Comparison of ENCODE assay signal across 10 mouse cellular contexts in the genomic region with DNA sequence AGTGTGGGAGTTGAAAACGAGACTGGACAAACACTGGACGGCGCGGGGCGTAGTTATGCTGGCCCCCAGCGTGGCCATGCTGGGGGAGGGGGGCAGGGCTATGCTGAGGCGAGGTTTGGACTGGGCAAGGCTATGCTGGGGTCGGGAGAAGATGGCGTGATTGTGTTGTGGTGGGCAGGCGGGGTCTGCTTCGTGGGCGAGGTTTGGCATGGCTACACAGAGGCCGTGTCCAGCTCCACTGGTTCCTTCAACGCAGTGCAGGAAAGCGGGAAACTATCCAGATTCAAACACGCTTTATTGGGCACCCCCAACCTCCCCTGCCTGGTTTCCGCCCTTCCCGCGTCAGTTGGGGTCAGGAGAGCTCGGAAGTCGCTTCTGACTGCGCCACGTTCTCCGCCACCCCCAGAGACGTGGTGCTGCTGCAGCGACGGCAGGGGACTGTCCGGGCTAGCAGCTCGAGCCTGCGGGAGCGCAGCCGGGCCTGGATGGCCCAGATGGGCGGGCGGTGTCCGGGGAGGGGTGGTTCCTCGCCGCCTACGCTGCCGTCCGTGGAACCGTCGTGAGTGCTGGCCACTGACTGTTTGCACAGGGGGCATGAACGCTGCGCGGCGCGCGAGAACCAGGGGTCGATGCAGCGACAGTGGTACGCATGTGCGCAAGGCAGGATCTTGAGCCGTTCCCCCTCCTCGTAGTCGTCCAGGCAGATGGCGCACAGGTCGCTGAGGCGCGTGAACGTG. TPM values are rescaled to one million over a fixed set of nuclear protein-coding genes. Genes with fewer than 3 reads are reported as not detected.
DNase-seq lines count a peak whose midpoint lies in the region; ATAC-seq and TF ChIP-seq lines count a peak whose summit lies in the region.
"Had no signal": no experiment of that assay in that cellular context is flagged by ENCODE, and none has a peak within 500 bp of the region (broad histone marks: within the 10 kb centered on the region; RNA-seq: fewer than 3 reads in every experiment).

No protein-coding gene starts in this region.

- DNase-seq in kidney, adult 8-10 months, result no peak
- peak; percentile 56 for DNase-seq in cerebellum, adult 9-11 months
- DNase-seq in hindbrain, embryonic 11.5 days (ENCODE audit: low spot score), result peak; percentile 51
- peak; percentile 49 for DNase-seq in midbrain, postnatal 0 days (ENCODE audit: low spot score)
- DNase-seq in urinary bladder, adult 2 months (ENCODE audit: low spot score), result no peak
- DNase-seq in spleen, postnatal 14 days (ENCODE audit: low spot score in 2 of 2), result no peak

- H3K4me3 ChIP-seq in kidney, embryonic 16.5 days (ENCODE audit: low read length), result peak overlapping the region; percentile 34
- peak overlapping the region; percentile 19 for H3K4me3 ChIP-seq in hindbrain, embryonic 11.5 days (ENCODE audit: low read depth, low read length)
- peak overlapping the region; percentile 24; the same call in 1 of the 2 replicates for H3K4me3 ChIP-seq in midbrain, postnatal 0 days (ENCODE audit: low read depth, low read length)

- H3K9ac ChIP-seq in kidney, embryonic 16.5 days (replicated peaks; ENCODE audit: low read length), result peak overlapping the region; percentile 33
- no peak overlapping the region; the same call in 1 of the 2 replicates for H3K9ac ChIP-seq in hindbrain, embryonic 11.5 days (ENCODE audit: low read depth, low read length)
- H3K9ac ChIP-seq in midbrain, postnatal 0 days (replicated peaks; ENCODE audit: low read length, poor library complexity, severe bottlenecking), result no peak overlapping the region

- H3K4me1 ChIP-seq in kidney, embryonic 16.5 days (ENCODE audit: insufficient read depth, low read length), result peaks cover 35% of the 10 kb centered on the region
- peaks cover 8% of the 10 kb centered on the region for H3K4me1 ChIP-seq in hindbrain, embryonic 11.5 days (replicated peaks; ENCODE audit: control insufficient read depth, insufficient read depth, low read length)
- H3K4me1 ChIP-seq in midbrain, postnatal 0 days (ENCODE audit: insufficient read depth, low read length), result peaks cover 6% of the 10 kb centered on the region; the same call in 1 of the 2 replicates

- peaks cover 43% of the 10 kb centered on the region for H3K27me3 ChIP-seq in kidney, embryonic 16.5 days (ENCODE audit: insufficient read depth, low read length)
- peaks cover 39% of the 10 kb centered on the region for H3K27me3 ChIP-seq in hindbrain, embryonic 11.5 days (ENCODE audit: control insufficient read depth, insufficient read depth, low read length)
- peaks cover 23% of the 10 kb centered on the region for H3K27me3 ChIP-seq in midbrain, postnatal 0 days (ENCODE audit: insufficient read depth, low read length)

- 3% methylated on average over 58 of the region's 60 CpGs for WGBS in kidney, embryonic 16.5 days
- 5% methylated on average over 57 of the region's 60 CpGs for WGBS in hindbrain, embryonic 11.5 days
- 6% methylated on average over 60 of the region's 60 CpGs for WGBS in midbrain, postnatal 0 days

- ATAC-seq in kidney, embryonic 16.5 days (ENCODE audit: low FRiP score, low TSS enrichment), result no peak
- no peak for ATAC-seq in hindbrain, embryonic 11.5 days (ENCODE audit: low FRiP score)
- ATAC-seq in midbrain, postnatal 0 days (ENCODE audit: low FRiP score), result no peak
- ATAC-seq in erythroblast, adult 5-6 weeks (replicated peaks; ENCODE audit: low FRiP score, poor library complexity, severe bottlenecking), result no peak

- no peak overlapping the region for H3K27ac ChIP-seq in kidney, embryonic 16.5 days (ENCODE audit: low read length)
- no peak overlapping the region for H3K27ac ChIP-seq in hindbrain, embryonic 11.5 days (ENCODE audit: low read depth, low read length)
- H3K27ac ChIP-seq in midbrain, postnatal 0 days (ENCODE audit: low read depth, low read length), result no peak overlapping the region

- TF ChIP-seq CTCF in midbrain, postnatal 0 days (IDR thresholded peaks at IDR 0.05), result no peak

- no peaks in the 10 kb centered on the region; the same call in 1 of the 2 replicates for H3K9me3 ChIP-seq in kidney, embryonic 16.5 days (ENCODE audit: low read length)
- no peaks in the 10 kb centered on the region for H3K9me3 ChIP-seq in hindbrain, embryonic 11.5 days (ENCODE audit: control insufficient read depth, low read length)
- no peaks in the 10 kb centered on the region for H3K9me3 ChIP-seq in midbrain, postnatal 0 days (ENCODE audit: low read length)

- H3K36me3 ChIP-seq in kidney, embryonic 16.5 days (ENCODE audit: insufficient read depth, low read length), result no peaks in the 10 kb centered on the region
- no peaks in the 10 kb centered on the region for H3K36me3 ChIP-seq in hindbrain, embryonic 11.5 days (ENCODE audit: control insufficient read depth, insufficient read depth, low read length)
- H3K36me3 ChIP-seq in midbrain, postnatal 0 days (ENCODE audit: insufficient read depth, low read length), result no peaks in the 10 kb centered on the region

- H3K4me2 ChIP-seq in kidney, embryonic 16.5 days (replicated peaks; ENCODE audit: low read depth, low read length), result peak overlapping the region; percentile 43
- peak overlapping the region; percentile 26 for H3K4me2 ChIP-seq in hindbrain, embryonic 11.5 days (replicated peaks; ENCODE audit: low read depth, low read length)
- H3K4me2 ChIP-seq in midbrain, postnatal 0 days (ENCODE audit: low read depth, low read length, poor library complexity, severe bottlenecking), result peak overlapping the region; percentile 38

RNA-seq across cellular contexts. Expression of a gene that starts 1.1 kb away (rescaled TPM):
- not detected in 2 replicates for polyA plus RNA-seq in kidney, embryonic 16.5 days (2015; fragmentation: Nextera tagmentation; extraction: Ambion mirVana)
- polyA plus RNA-seq in hindbrain, embryonic 11.5 days (2014; fragmentation: Nextera tagmentation; extraction: Ambion mirVana), result not detected in 2 replicates
- total RNA-seq in midbrain, postnatal 0 days (2014; rRNA removed), result not detected in 2 replicates
- not detected in 2 replicates for polyA plus RNA-seq in midbrain, postnatal 0 days (2015; fragmentation: Nextera tagmentation; extraction: Ambion mirVana)
- not detected in 2 replicates for polyA plus RNA-seq in urinary bladder, adult 2 months (2012; rRNA removed)
- total RNA-seq in erythroblast, adult 5-6 weeks (2015; ENCODE audit: low replicate concordance), result not detected in 2 replicates
- not detected in 2 replicates for total RNA-seq in erythroblast, adult 5-6 weeks (2017; ENCODE audit: low replicate concordance)
- total RNA-seq: heart, postnatal 10 days had no signal
- polyA plus RNA-seq: spleen, adult 2 months had no signal

RNA-seq across cellular contexts. Expression of a gene that starts 34.9 kb away (rescaled TPM):
- 76.1 and 87.2 TPM in 2 replicates for polyA plus RNA-seq in kidney, embryonic 16.5 days (2015; fragmentation: Nextera tagmentation; extraction: Ambion mirVana)
- 142 and 156 TPM in 2 replicates for polyA plus RNA-seq in hindbrain, embryonic 11.5 days (2014; fragmentation: Nextera tagmentation; extraction: Ambion mirVana)
- total RNA-seq in midbrain, postnatal 0 days (2014; rRNA removed), result 716 and 795 TPM in 2 replicates
- 208 and 225 TPM in 2 replicates for polyA plus RNA-seq in midbrain, postnatal 0 days (2015; fragmentation: Nextera tagmentation; extraction: Ambion mirVana)
- 313 and 341 TPM in 2 replicates for polyA plus RNA-seq in urinary bladder, adult 2 months (2012; rRNA removed)
- total RNA-seq in erythroblast, adult 5-6 weeks (2015; ENCODE audit: low replicate concordance), result 4.8 and 7.3 TPM in 2 replicates
- total RNA-seq in erythroblast, adult 5-6 weeks (2017; ENCODE audit: low replicate concordance), result 2.0 and 8.1 TPM in 2 replicates

RNA-seq across cellular contexts. Expression of a gene that starts 43.0 kb away (rescaled TPM):
- polyA plus RNA-seq in kidney, embryonic 16.5 days (2015; fragmentation: Nextera tagmentation; extraction: Ambion mirVana), result 1.8 and 2.4 TPM in 2 replicates
- polyA plus RNA-seq in hindbrain, embryonic 11.5 days (2014; fragmentation: Nextera tagmentation; extraction: Ambion mirVana), result 1.0 and 1.1 TPM in 2 replicates
- total RNA-seq in midbrain, postnatal 0 days (2014; rRNA removed), result 0.22 TPM in 1 of 2 replicates, not detected in the other
- polyA plus RNA-seq in midbrain, postnatal 0 days (2015; fragmentation: Nextera tagmentation; extraction: Ambion mirVana), result 0.26 and 0.56 TPM in 2 replicates
- polyA plus RNA-seq in urinary bladder, adult 2 months (2012; rRNA removed), result 15.6 and 22.1 TPM in 2 replicates
- total RNA-seq in erythroblast, adult 5-6 weeks (2015; ENCODE audit: low replicate concordance), result 1.5 and 2.5 TPM in 2 replicates
- 0.84 and 1.5 TPM in 2 replicates for total RNA-seq in erythroblast, adult 5-6 weeks (2017; ENCODE audit: low replicate concordance)

Comparison
In these comparisons a context has a peak if more than half of its experiments do, and no peak if none do; other contexts are left out.
1. DNase-seq: peak in cerebellum, adult 9-11 months (single experiment), hindbrain, embryonic 11.5 days (single experiment) and midbrain, postnatal 0 days (single experiment); none in kidney, adult 8-10 months (0 of 2), urinary bladder, adult 2 months (single experiment) and spleen, postnatal 14 days (0 of 2).
2. Peak in every context shown above with its lines, with median percentiles within 50 percentile points of each other: H3K4me2 ChIP-seq and H3K4me3 ChIP-seq.